Mouse (Mus musculus) adrenal gland, postnatal 25 days (tissue): Measurements from ENCODE around the gene Slc2a1. TPM values are rescaled to one million over a fixed set of nuclear protein-coding genes. Genes with fewer than 3 reads are reported as not detected.

Experiments used
- DNase-seq: peaks from one replicate; pipeline ENCODE4 v3.0.0; 2021; ENCODE audit warnings: mixed read lengths
- microRNA-seq, 2 experiments: library from miRNA; unstranded; fragments of <30 nt; microRNA quantifications; one replicate each; pipeline ENCODE4 v1.2.0; 2021
- total RNA-seq: library from RNA; stranded (reverse); gene quantifications from 2 replicates; pipeline ENCODE4 v1.2.3, GENCODE M21; 2021

Slc2a1 gene
- total RNA-seq, 1 experiment from 2014 or later: 21.6 TPM

GRCm38 (mm10) chr4:119180133-119180707 is 71.7 kb downstream of the Slc2a1 start:
- DNase-seq: no peak

- DNase-seq: no peak
Observed at GRCm38 (mm10) chr4:119181456-119181855, 72.9 kb downstream of the Slc2a1 start.

- DNase-seq: no peak
Observed at GRCm38 (mm10) chr4:119183525-119183924, 75.0 kb downstream of the Slc2a1 start.

GRCm38 (mm10) chr4:119185771-119186170 is 77.3 kb downstream of the Slc2a1 start:
- no peak for DNase-seq

Small RNA genes lying within 50 kb of the gene (microRNA-seq; reads per million reads assigned to microRNA genes)
- gene Mir1957a: 0 reads per million in 2 experiments

Other genes with a start within 250 kb of the Slc2a1 start
- not detected in 2 replicates for gene Olfr1331, start 244.1 kb upstream of the Slc2a1 start, total RNA-seq
- not detected in 2 replicates for gene Olfr1330, start 220.1 kb upstream of the Slc2a1 start, total RNA-seq
- gene Olfr1329, start 191.2 kb upstream of the Slc2a1 start, total RNA-seq: not detected in 2 replicates
- not detected in 2 replicates for gene Olfr1328, start 170.1 kb upstream of the Slc2a1 start, total RNA-seq
- gene Lao1, start 147.1 kb upstream of the Slc2a1 start, total RNA-seq: not detected in 2 replicates
- 15.3 and 16.6 TPM in 2 replicates for gene Zfp691, start 65.5 kb downstream of the Slc2a1 start, total RNA-seq
- gene Ermap, start 81.3 kb downstream of the Slc2a1 start, total RNA-seq: 0.30 TPM in 1 of 2 replicates, not detected in the other
- 17.7 and 20.2 TPM in 2 replicates for gene Svbp, start 86.6 kb downstream of the Slc2a1 start, total RNA-seq
- gene Tmem269, start 109.5 kb downstream of the Slc2a1 start, total RNA-seq: not detected in 2 replicates
- 27.9 and 28.1 TPM in 2 replicates for gene AU022252, start 124.0 kb downstream of the Slc2a1 start, total RNA-seq
- 29.2 and 30.6 TPM in 2 replicates for gene P3h1, start 124.2 kb downstream of the Slc2a1 start, total RNA-seq
- 0.21 TPM in 1 of 2 replicates, not detected in the other for gene Cldn19, start 146.7 kb downstream of the Slc2a1 start, total RNA-seq
- 585 and 731 TPM in 2 replicates for gene Ybx1, start 185.9 kb downstream of the Slc2a1 start, total RNA-seq
- gene Ppih, start 211.8 kb downstream of the Slc2a1 start, total RNA-seq: 14.1 and 26.4 TPM in 2 replicates